In the genomic region with DNA sequence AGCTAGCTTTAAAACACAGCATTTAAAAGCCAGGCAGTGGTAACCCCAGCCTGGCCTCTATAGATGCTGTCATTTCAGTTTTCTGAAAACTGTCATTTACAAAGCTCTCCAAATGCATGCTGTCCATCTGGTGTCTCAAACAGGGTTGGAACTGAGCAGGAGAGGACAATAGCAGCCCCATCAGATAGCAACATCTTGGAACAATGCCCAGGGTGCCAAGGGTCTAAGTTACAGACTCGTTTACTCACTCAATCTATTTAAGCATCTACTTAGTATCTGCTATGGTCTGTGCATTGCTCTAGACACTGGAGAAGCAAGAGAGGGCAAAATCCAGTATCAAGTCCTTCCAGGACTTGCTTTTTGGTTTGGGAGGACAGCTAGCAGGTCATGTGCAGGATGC, we compare ENCODE assay signal across 21 mouse cellular contexts. TPM values are rescaled to one million over a fixed set of nuclear protein-coding genes. Genes with fewer than 3 reads are reported as not detected.
"Had no signal": no experiment of that assay in that cellular context is flagged by ENCODE, and none has a peak within 500 bp of the region (broad histone marks: within the 10 kb centered on the region; RNA-seq: fewer than 3 reads in every experiment).

No protein-coding gene starts in this region.

- H3K36me3 ChIP-seq: limb, embryonic 15.5 days; liver, embryonic 13.5 days; neural tube, embryonic 12.5 days had no signal

- DNase-seq: kidney, postnatal 10 days; kidney, postnatal 4 days; liver, embryonic 13.5 days; lung, adult 18-20 months; lung, postnatal 36 days; midbrain, embryonic 14.5 days; retina, postnatal 1 day; right cerebral cortex, postnatal 4 days; spleen, adult 18-20 months; thymus, adult 2 months; thymus, postnatal 25 days had no signal

- H3K27me3 ChIP-seq: limb, embryonic 15.5 days; liver, embryonic 13.5 days; neural tube, embryonic 12.5 days had no signal

- H3K4me2 ChIP-seq: limb, embryonic 15.5 days; liver, embryonic 13.5 days; neural tube, embryonic 12.5 days had no signal

- ATAC-seq: intestine, postnatal 0 days had no signal

- H3K9ac ChIP-seq: limb, embryonic 15.5 days; liver, embryonic 13.5 days; neural tube, embryonic 12.5 days had no signal

- H3K9me3 ChIP-seq: limb, embryonic 15.5 days; liver, embryonic 13.5 days; neural tube, embryonic 12.5 days had no signal

- H3K4me1 ChIP-seq: limb, embryonic 15.5 days; liver, embryonic 13.5 days had no signal

- H3K4me3 ChIP-seq: layer of hippocampus, adult 2 months; limb, embryonic 15.5 days; liver, embryonic 13.5 days; neural tube, embryonic 12.5 days had no signal

- H3K27ac ChIP-seq: layer of hippocampus, adult 2 months; limb, embryonic 15.5 days; liver, embryonic 13.5 days; neural tube, embryonic 12.5 days had no signal

RNA-seq across cellular contexts. Expression of gene Insc, which starts 10.7 kb away (rescaled TPM):
- total RNA-seq: megakaryocyte progenitor cell, adult 5-6 weeks; monocyte, adult 5-6 weeks; neutrophil, adult 5-6 weeks had no signal

RNA-seq across cellular contexts. Expression of gene Calcb, which starts 35.8 kb away (rescaled TPM):
- total RNA-seq: left cerebral cortex, postnatal 10 days; megakaryocyte progenitor cell, adult 5-6 weeks; monocyte, adult 5-6 weeks; neutrophil, adult 5-6 weeks had no signal
- polyA plus RNA-seq: limb, embryonic 11.5 days; liver, embryonic 13.5 days; midbrain, embryonic 14.5 days; testis, adult 2 months had no signal
